Mouse (Mus musculus) neural tube, embryonic 11.5 days (tissue): ENCODE results near the gene Fip1l1. TPM values are rescaled to one million over a fixed set of nuclear protein-coding genes. Genes with fewer than 3 reads are reported as not detected.

Experiments used
- ATAC-seq: fragments of 200-750 bp; cut with Nextera tagmentation; 2 replicates; pipeline ENCODE4 v1.8.0; 2017; ENCODE audit warnings: moderate number of reproducible peaks, mild to moderate bottlenecking, moderate TSS enrichment, moderate library complexity; ENCODE audit not compliant: insufficient read depth, low FRiP score, low TSS enrichment
- DNase-seq: peaks from one replicate; pipeline ENCODE4 v3.0.0-alpha.2; 2015; ENCODE audit warnings: low spot score
- H3K27ac ChIP-seq: fragments of 300-500 bp; sonication (generic); 2 replicates; pipeline ENCODE4 v1.5.1; 2014; ENCODE audit warnings: low read depth, mild to moderate bottlenecking, low read length
- H3K27me3 ChIP-seq: fragments of 300-500 bp; sonication (generic); 2 replicates; pipeline ENCODE4 v1.6.1; 2014; ENCODE audit warnings: mild to moderate bottlenecking, low read length, mixed read lengths; ENCODE audit not compliant: control insufficient read depth, insufficient read depth
- H3K36me3 ChIP-seq: fragments of 300-500 bp; sonication (generic); 2 replicates; pipeline ENCODE4 v1.6.1; 2014; ENCODE audit warnings: mild to moderate bottlenecking, low read length, moderate library complexity, mixed read lengths; ENCODE audit not compliant: control insufficient read depth, insufficient read depth
- H3K4me1 ChIP-seq: fragments of 300-500 bp; sonication (generic); 2 replicates; pipeline ENCODE4 v1.6.1; 2014; ENCODE audit warnings: low read length, mixed read lengths; ENCODE audit not compliant: control insufficient read depth, insufficient read depth
- H3K4me2 ChIP-seq: fragments of 300-500 bp; sonication (generic); 2 replicates; pipeline ENCODE4 v1.6.1; 2014; ENCODE audit warnings: low read depth, mild to moderate bottlenecking, moderate library complexity
- H3K4me3 ChIP-seq: fragments of 300-500 bp; sonication (generic); 2 replicates; pipeline ENCODE4 v1.5.1; 2014; ENCODE audit warnings: low read depth, low read length
- H3K9ac ChIP-seq: fragments of 300-500 bp; sonication (generic); 2 replicates; pipeline ENCODE4 v1.6.1; 2014; ENCODE audit warnings: mild to moderate bottlenecking, low read length
- H3K9me3 ChIP-seq: fragments of 300-500 bp; sonication (generic); 2 replicates; pipeline ENCODE4 v1.6.1; 2016; ENCODE audit warnings: low read length; ENCODE audit not compliant: control insufficient read depth
- WGBS: fragments of 180-500 bp; shearing (Covaris S2); extraction: QIAGEN DNeasy Blood & Tissue Kit; methylation state at CpG from one replicate; pipeline ENCODE4 v1.1.7; 2014; 5-methylcytosine and 5-hydroxymethylcytosine counted together
- polyA plus RNA-seq: library from polyadenylated mRNA; unstranded; fragments of >200 nt; fragmentation: Nextera tagmentation; extraction: Ambion mirVana; gene quantifications from 2 replicates; pipeline ENCODE4 v1.2.1, GENCODE M21; 2014

Fip1l1 gene
- polyA plus RNA-seq, 1 experiment from 2014 or later = 89.3 TPM

- no peak overlapping the region for H3K4me2 ChIP-seq
- WGBS = 91% methylated on average over 4 of the region's 4 CpGs
- no peaks in the 10 kb centered on the region for H3K9me3 ChIP-seq
- no peaks in the 10 kb centered on the region for H3K36me3 ChIP-seq
- H3K9ac ChIP-seq = no peak overlapping the region
- no peaks in the 10 kb centered on the region for H3K27me3 ChIP-seq
- no peak overlapping the region for H3K4me3 ChIP-seq
- no peak for ATAC-seq
- no peak overlapping the region for H3K27ac ChIP-seq
- DNase-seq = no peak
- no peaks in the 10 kb centered on the region for H3K4me1 ChIP-seq
These were observed 105.3 kb downstream of the Fip1l1 start for GRCm38 (mm10) chr5:74640504-74640903.

GRCm38 (mm10) chr5:74641000-74641399, 105.8 kb downstream of the Fip1l1 start:
- no peak for DNase-seq
- 56% methylated on average over 6 of the region's 6 CpGs for WGBS
- Histone ChIP-seq H3K27ac (no peak overlapping the region), H3K27me3 (no peaks in the 10 kb centered on the region), H3K36me3 (no peaks in the 10 kb centered on the region), H3K4me1 (no peaks in the 10 kb centered on the region), H3K4me2 (no peak overlapping the region), H3K9ac (no peak overlapping the region), H3K9me3 (no peaks in the 10 kb centered on the region), H3K4me3 (no peak overlapping the region)
- no peak for ATAC-seq

- 67% methylated on average over 2 of the region's 2 CpGs for WGBS
- ATAC-seq (no peak), DNase-seq (no peak)
- Histone ChIP-seq H3K36me3 (no peaks in the 10 kb centered on the region), H3K9me3 (no peaks in the 10 kb centered on the region), H3K4me3 (no peak overlapping the region), H3K27ac (no peak overlapping the region), H3K27me3 (no peaks in the 10 kb centered on the region), H3K9ac (no peak overlapping the region), H3K4me1 (no peaks in the 10 kb centered on the region), H3K4me2 (no peak overlapping the region)
These were observed 107.0 kb downstream of the Fip1l1 start for GRCm38 (mm10) chr5:74642291-74642690.

GRCm38 (mm10) chr5:74647584-74647984, 112.3 kb downstream of the Fip1l1 start:
- Histone ChIP-seq H3K9me3 (no peaks in the 10 kb centered on the region), H3K27me3 (no peaks in the 10 kb centered on the region), H3K4me3 (no peak overlapping the region), H3K4me2 (no peak overlapping the region), H3K9ac (no peak overlapping the region), H3K4me1 (no peaks in the 10 kb centered on the region), H3K36me3 (no peaks in the 10 kb centered on the region), H3K27ac (no peak overlapping the region)
- no peak for DNase-seq
- no peak for ATAC-seq
- 66% methylated on average over 5 of the region's 6 CpGs for WGBS

- Histone ChIP-seq H3K36me3 (no peaks in the 10 kb centered on the region), H3K27me3 (no peaks in the 10 kb centered on the region), H3K27ac (no peak overlapping the region), H3K9ac (no peak overlapping the region), H3K4me1 (no peaks in the 10 kb centered on the region), H3K9me3 (no peaks in the 10 kb centered on the region), H3K4me2 (no peak overlapping the region), H3K4me3 (no peak overlapping the region)
- DNase-seq (no peak), ATAC-seq (no peak)
- 86% methylated on average over 9 of the region's 9 CpGs for WGBS
These were observed 113.0 kb downstream of the Fip1l1 start for GRCm38 (mm10) chr5:74648216-74648615.

Other genes with a start within 250 kb of the Fip1l1 start
- 14.7 and 16.2 TPM in 2 replicates for gene Scfd2, start 3.7 kb upstream of the Fip1l1 start, polyA plus RNA-seq
- gene Lnx1, start 167.5 kb downstream of the Fip1l1 start, polyA plus RNA-seq = 0.13 and 0.27 TPM in 2 replicates